Mouse (Mus musculus) CH12.LX (cell line): Measurements from ENCODE around the gene Begain. TPM values are rescaled to one million over a fixed set of nuclear protein-coding genes. Genes with fewer than 3 reads are reported as not detected.

Source experiments
- DNase-seq: peaks from one replicate; pipeline ENCODE4 v3.0.0-alpha.2; 2013; ENCODE audit errors: extremely low read depth
- H3K27ac ChIP-seq: 2 replicates; pipeline ENCODE4 v1.5.1; 2012; ENCODE audit warnings: low read depth, mild to moderate bottlenecking, control low read depth, moderate library complexity; ENCODE audit not compliant: insufficient read depth
- H3K27me3 ChIP-seq: replicated peaks from 2 replicates; pipeline ENCODE3; 2012; ENCODE audit warnings: inconsistent platforms
- H3K36me3 ChIP-seq, 2 experiments: replicated peaks in 1 of 2; 2 replicates each; pipeline versions ENCODE3 to v1.6.1; 2012; ENCODE audit warnings: inconsistent platforms in 1 of 2, low read length in 1 of 2, mild to moderate bottlenecking in 1 of 2, mixed read lengths in 1 of 2, moderate library complexity in 1 of 2; ENCODE audit not compliant: control insufficient read depth in 1 of 2, insufficient read depth in 1 of 2
- H3K4me1 ChIP-seq, 2 experiments: 2 replicates each; pipeline ENCODE4 v1.6.1; 2012; ENCODE audit warnings: inconsistent platforms in 1 of 2, moderate library complexity in 1 of 2; ENCODE audit not compliant: insufficient read depth in 2 of 2, control insufficient read depth in 1 of 2
- H3K4me2 ChIP-seq: 2 replicates; pipeline ENCODE4 v1.6.1; 2012; ENCODE audit warnings: low read depth, mild to moderate bottlenecking, control low read depth; ENCODE audit not compliant: poor library complexity, insufficient read depth, severe bottlenecking
- H3K4me3 ChIP-seq, 3 experiments: fragments of 150-350 bp in 1 of 3; sonication (generic) in 1 of 3; replicated peaks in 1 of 3; 2 replicates each; pipeline versions ENCODE3 to v1.5.1; 2011 to 2012; ENCODE audit warnings: low read depth in 2 of 3, low read length in 2 of 3, mild to moderate bottlenecking in 2 of 3, moderate library complexity in 2 of 3, control low read depth in 1 of 3, improper control_type of control experiment in 1 of 3, inconsistent platforms in 1 of 3, mixed read lengths in 1 of 3; ENCODE audit not compliant: poor library complexity in 1 of 3
- H3K79me2 ChIP-seq: replicated peaks from 2 replicates; pipeline ENCODE4 v1.6.1; 2012; ENCODE audit warnings: mild to moderate bottlenecking, moderate library complexity; ENCODE audit not compliant: control insufficient read depth, poor library complexity, insufficient read depth, severe bottlenecking; ENCODE audit errors: extremely low read depth
- H3K9ac ChIP-seq: 2 replicates; pipeline ENCODE4 v1.6.1; 2012; ENCODE audit warnings: low read depth, mild to moderate bottlenecking, control low read depth, moderate library complexity; ENCODE audit not compliant: insufficient read depth
- H3K9me3 ChIP-seq: replicated peaks from 2 replicates; pipeline ENCODE3; 2012; ENCODE audit warnings: low read length, inconsistent platforms, mixed read lengths
- BHLHE40 ChIP-seq: IDR thresholded peaks from 2 replicates; pipeline ENCODE4 v1.6.1; 2011; ENCODE audit warnings: mild to moderate bottlenecking, low read depth, low read length, improper control_type of control experiment
- CHD1 ChIP-seq: IDR thresholded peaks from 2 replicates; pipeline ENCODE4 v1.6.1; 2012; ENCODE audit warnings: low read depth, low read length, improper control_type of control experiment, inconsistent platforms
- CHD2 ChIP-seq: IDR thresholded peaks from 2 replicates; pipeline ENCODE4 v1.6.1; 2011; ENCODE audit warnings: low read length, improper control_type of control experiment
- E2F4 ChIP-seq: IDR thresholded peaks from 2 replicates; pipeline ENCODE4 v1.6.1; 2011; ENCODE audit warnings: low read depth, low read length, improper control_type of control experiment; ENCODE audit not compliant: insufficient replicate concordance
- ELF1 ChIP-seq: IDR thresholded peaks from 2 replicates; pipeline ENCODE4 v1.6.1; 2014; ENCODE audit warnings: low read depth, mild to moderate bottlenecking, inconsistent platforms, low read length, improper control_type of control experiment
- EP300 ChIP-seq: IDR thresholded peaks from 2 replicates; pipeline ENCODE4 v1.6.1; 2011; ENCODE audit warnings: low read length, improper control_type of control experiment
- GABPA ChIP-seq: IDR thresholded peaks from 2 replicates; pipeline ENCODE4 v1.6.1; 2012; ENCODE audit warnings: low read depth, low read length, improper control_type of control experiment, inconsistent platforms; ENCODE audit not compliant: insufficient replicate concordance
- HCFC1 ChIP-seq: IDR thresholded peaks from 2 replicates; pipeline ENCODE4 v1.6.1; 2012; ENCODE audit warnings: low read depth, mild to moderate bottlenecking, inconsistent platforms, low read length, improper control_type of control experiment
- IRF4 ChIP-seq: IDR thresholded peaks from 2 replicates; pipeline ENCODE4 v1.6.1; 2014; ENCODE audit warnings: low read depth, mild to moderate bottlenecking, inconsistent platforms, low read length, improper control_type of control experiment
- KAT2A ChIP-seq: IDR thresholded peaks from 2 replicates; pipeline ENCODE4 v1.6.1; 2012; ENCODE audit warnings: low read length, improper control_type of control experiment, inconsistent platforms; ENCODE audit not compliant: insufficient replicate concordance
- MAZ ChIP-seq: IDR thresholded peaks from 2 replicates; pipeline ENCODE4 v1.6.1; 2012; ENCODE audit warnings: low read depth, mild to moderate bottlenecking, inconsistent platforms, low read length, improper control_type of control experiment, moderate library complexity
- MEF2A ChIP-seq: IDR thresholded peaks from 2 replicates; pipeline ENCODE4 v1.6.1; 2014; ENCODE audit warnings: low read depth, mild to moderate bottlenecking, inconsistent platforms, low read length, improper control_type of control experiment, borderline replicate concordance
- MXI1 ChIP-seq: IDR thresholded peaks from 2 replicates; pipeline ENCODE4 v1.6.1; 2011; ENCODE audit warnings: mild to moderate bottlenecking, low read depth, low read length, improper control_type of control experiment
- MYC ChIP-seq: IDR thresholded peaks from 2 replicates; pipeline ENCODE4 v1.6.1; 2011; ENCODE audit warnings: low read depth, mild to moderate bottlenecking, improper control_type of control experiment, low read length
- NELFE ChIP-seq: IDR thresholded peaks from 2 replicates; pipeline ENCODE4 v1.6.1; 2011; ENCODE audit warnings: low read depth, low read length, improper control_type of control experiment
- NRF1 ChIP-seq: IDR thresholded peaks from 2 replicates; pipeline ENCODE4 v1.6.1; 2014; ENCODE audit warnings: low read depth, mild to moderate bottlenecking, inconsistent platforms, low read length, improper control_type of control experiment, moderate library complexity
- POLR2A ChIP-seq: IDR thresholded peaks from 2 replicates; pipeline ENCODE4 v1.6.1; 2011; ENCODE audit warnings: low read depth, mild to moderate bottlenecking, improper control_type of control experiment, low read length
- POLR2AphosphoS2 ChIP-seq: IDR thresholded peaks from 2 replicates; pipeline ENCODE4 v1.6.1; 2011; ENCODE audit warnings: low read depth, low read length, improper control_type of control experiment
- RAD21 ChIP-seq: IDR thresholded peaks from 2 replicates; pipeline ENCODE4 v1.6.1; 2011; ENCODE audit warnings: low read depth, mild to moderate bottlenecking, low read length, improper control_type of control experiment, moderate library complexity
- RCOR1 ChIP-seq: conservative IDR thresholded peaks from 2 replicates; pipeline ENCODE4 v1.6.1; 2012; ENCODE audit warnings: low read depth, mild to moderate bottlenecking, inconsistent platforms, low read length, improper control_type of control experiment
- SMC3 ChIP-seq: IDR thresholded peaks from 2 replicates; pipeline ENCODE4 v1.6.1; 2011; ENCODE audit warnings: low read depth, low read length, improper control_type of control experiment
- TBP ChIP-seq: conservative IDR thresholded peaks from 2 replicates; pipeline ENCODE4 v1.6.1; 2011; ENCODE audit warnings: low read depth, low read length, improper control_type of control experiment
- TCF12 ChIP-seq: IDR thresholded peaks from 2 replicates; pipeline ENCODE4 v1.6.1; 2014; ENCODE audit warnings: low read depth, mild to moderate bottlenecking, inconsistent platforms, low read length, improper control_type of control experiment
- UBTF ChIP-seq: IDR thresholded peaks from 2 replicates; pipeline ENCODE4 v1.6.1; 2012; ENCODE audit warnings: low read depth, mild to moderate bottlenecking, inconsistent platforms, low read length, improper control_type of control experiment, moderate library complexity
- ZC3H11A ChIP-seq: IDR thresholded peaks from 2 replicates; pipeline ENCODE4 v1.6.1; 2012; ENCODE audit warnings: low read depth, mild to moderate bottlenecking, inconsistent platforms, low read length, improper control_type of control experiment
- ZKSCAN1 ChIP-seq: IDR thresholded peaks from 2 replicates; pipeline ENCODE4 v1.6.1; 2012; ENCODE audit warnings: low read depth, inconsistent platforms, low read length, improper control_type of control experiment, borderline replicate concordance
- ZNF384 ChIP-seq: IDR thresholded peaks from 2 replicates; pipeline ENCODE4 v1.6.1; 2012; ENCODE audit warnings: low read depth, low read length, improper control_type of control experiment, inconsistent platforms
- dilution Hi-C: fragments of 300-500 bp; cut with MboI; formaldehyde crosslinking; loops from 2 replicates; pipeline ENCODE4 v1.14.3; 2020; ENCODE audit warnings: low sequenced_read_pairs; ENCODE audit not compliant: extremely low pct_unique_long_range_greater_than_20kb, extremely low pct_ligation_motif_present
- in situ Hi-C: fragments of 300-500 bp; cut with MboI; formaldehyde crosslinking; loops from 3 replicates; pipeline ENCODE4 v1.14.3; 2019; ENCODE audit warnings: low sequenced_read_pairs, low pct_ligation_motif_present, low pct_unique_long_range_greater_than_20kb, mixed read lengths
- polyA plus RNA-seq: library from polyadenylated mRNA; unstranded; fragments of >175 nt; gene quantifications from 2 replicates; pipeline ENCODE4 v1.2.1, GENCODE M21; 2012; ENCODE audit warnings: low read depth; ENCODE audit not compliant: insufficient read length
- total RNA-seq, 2 experiments: library from RNA; depleted of rRNA; stranded (reverse); fragments of 300-350 nt in 1 of 2; fragments of >200 nt in 1 of 2; gene quantifications; 2 replicates each; pipeline ENCODE4 v1.2.3; 2012 to 2014

Begain gene
- total RNA-seq (2012; rRNA removed) (0.08 TPM in 1 of 2 replicates, not detected in the other), total RNA-seq (2014; rRNA removed) (0.08 TPM in 1 of 2 replicates, not detected in the other), polyA plus RNA-seq (0.41 and 0.89 TPM in 2 replicates)

DNA sequence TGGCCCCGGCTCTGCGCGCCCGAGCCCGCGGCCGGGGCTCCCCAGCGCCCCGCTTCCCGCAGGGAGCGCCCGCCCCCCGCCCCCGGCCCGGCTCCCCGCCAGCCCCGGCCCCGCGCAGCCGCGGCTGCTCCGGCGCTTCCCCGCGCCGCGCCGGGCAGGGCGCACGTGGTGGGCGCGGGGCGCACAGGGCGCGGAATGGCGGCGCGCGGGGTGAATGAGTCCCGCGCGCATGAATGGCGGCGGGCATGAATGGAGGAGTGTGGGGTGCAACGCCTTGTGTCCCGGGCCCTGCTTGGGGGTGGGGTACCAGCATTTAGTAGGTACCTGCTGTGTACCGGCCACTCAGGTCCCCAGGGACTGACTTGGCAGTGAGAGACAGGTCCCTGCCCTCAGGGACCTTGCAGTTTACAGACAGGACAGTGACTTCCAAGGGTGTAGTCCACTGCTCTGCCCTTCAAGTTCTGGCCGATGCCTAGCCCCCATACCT is at the start of gene Begain:
TSS of gene Begain (minus strand) at position 51 of the 487 bp plus-strand sequence.
- no peak within 1 kb of the TSS for H3K9ac ChIP-seq
- TF ChIP-seq SMC3: no peak
- TF ChIP-seq BHLHE40: no peak
- no peak for TF ChIP-seq NELFE
- no peak for TF ChIP-seq CHD1
- no peak for TF ChIP-seq MXI1
- no peak for TF ChIP-seq MEF2A
- no peak for TF ChIP-seq CHD2
- TF ChIP-seq GABPA: no peak
- no peak for TF ChIP-seq KAT2A
- TF ChIP-seq ZKSCAN1: no peak
- no peak for TF ChIP-seq TBP
- no peak for TF ChIP-seq POLR2A
- TF ChIP-seq RAD21: no peak
- TF ChIP-seq EP300: no peak
- TF ChIP-seq UBTF: no peak
- TF ChIP-seq RCOR1: no peak
- TF ChIP-seq IRF4: no peak
- TF ChIP-seq E2F4: no peak
- peaks cover 1% of the 10 kb centered on the region for H3K27me3 ChIP-seq
- DNase-seq: no peak
- H3K27ac ChIP-seq: no peak within 1 kb of the TSS
- no peaks in the 10 kb centered on the region for H3K9me3 ChIP-seq
- no peaks in the 10 kb centered on the region for H3K36me3 ChIP-seq
- in situ Hi-C loops: loop anchor here (25.0 kb wide), 1 partner anchor 319 kb away; no protein-coding TSS in a partner anchor
- peak within 1 kb of the TSS; percentile 9 to 62 (median 32) for H3K4me3 ChIP-seq
- peaks cover 3 to 55% of the 10 kb centered on the region in 2 experiments; a peak in 2 of 4 replicates for H3K4me1 ChIP-seq
- no peaks in the 10 kb centered on the region for H3K79me2 ChIP-seq
- H3K4me2 ChIP-seq: no peak within 1 kb of the TSS
- dilution Hi-C loops: no loop called here

DNA sequence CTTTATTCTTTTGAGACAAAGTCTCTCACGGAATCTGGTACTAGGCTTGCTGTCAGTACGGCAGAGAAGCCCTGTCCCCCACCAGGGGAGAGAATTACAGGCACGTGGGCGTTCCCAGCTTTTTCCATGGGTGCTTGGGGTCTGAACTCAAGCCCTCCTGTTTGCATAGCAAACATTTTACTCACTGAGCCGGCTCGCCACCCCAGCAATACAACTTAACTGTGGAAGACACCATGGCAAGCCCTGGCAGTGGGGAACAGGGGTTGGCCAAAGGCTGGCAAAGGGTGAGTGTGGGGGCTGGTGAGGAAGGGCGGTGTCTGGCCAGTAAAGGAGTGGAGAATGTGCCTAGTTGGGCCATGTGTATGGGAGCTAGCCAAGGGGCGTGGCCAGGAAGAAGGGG is 47.7 kb upstream of the Begain start:
- dilution Hi-C loops: no loop called here
- no peak overlapping the region for H3K4me2 ChIP-seq

More for the DNA sequence above, 47.7 kb upstream of the Begain start:
- Histone ChIP-seq H3K9ac (no peak overlapping the region), H3K27ac (no peak overlapping the region), H3K4me3 (no peak overlapping the region)
- no peak for DNase-seq
- TF ChIP-seq TCF12: no peak
- TF ChIP-seq TBP: no peak
- TF ChIP-seq ELF1: no peak
- no peak for TF ChIP-seq MAZ
- TF ChIP-seq MYC: no peak
- TF ChIP-seq SMC3: no peak
- no peak for TF ChIP-seq ZKSCAN1
- no peak for TF ChIP-seq RCOR1
- no peak for TF ChIP-seq CHD1
- TF ChIP-seq EP300: no peak
- no peak for TF ChIP-seq KAT2A
- no peak for TF ChIP-seq IRF4
- TF ChIP-seq NRF1: no peak
- TF ChIP-seq ZNF384: no peak
- no peak for TF ChIP-seq POLR2AphosphoS2
- no peak for TF ChIP-seq HCFC1
- no peak for TF ChIP-seq POLR2A
- no peak for TF ChIP-seq NELFE
- TF ChIP-seq ZC3H11A: no peak
- no peak for TF ChIP-seq RAD21
- TF ChIP-seq, all 38 proteins: peak for 0
- no peaks in the 10 kb centered on the region for H3K27me3 ChIP-seq
- H3K4me1 ChIP-seq: peaks cover 0 to 7% of the 10 kb centered on the region in 2 experiments; a peak in 2 of 4 replicates
- H3K79me2 ChIP-seq: no peaks in the 10 kb centered on the region
- in situ Hi-C loops: no loop called here
- no peaks in the 10 kb centered on the region for H3K9me3 ChIP-seq
- H3K36me3 ChIP-seq: no peaks in the 10 kb centered on the region
